Mouse (Mus musculus) neural tube, embryonic 15.5 days (tissue): Measurements from ENCODE around the gene Zfp36l1. TPM values are rescaled to one million over a fixed set of nuclear protein-coding genes. Genes with fewer than 3 reads are reported as not detected.

Experiments
- ATAC-seq: fragments of 200-750 bp; cut with Nextera tagmentation; 2 replicates; pipeline ENCODE4 v1.8.0; 2017; ENCODE audit warnings: mild to moderate bottlenecking, moderate TSS enrichment, moderate library complexity; ENCODE audit not compliant: low FRiP score
- H3K27ac ChIP-seq: fragments of 300-500 bp; sonication (generic); replicated peaks from 2 replicates; pipeline ENCODE4 v1.5.1; 2015; ENCODE audit warnings: mild to moderate bottlenecking, inconsistent platforms
- H3K27me3 ChIP-seq: fragments of 300-500 bp; sonication (generic); replicated peaks from 2 replicates; pipeline ENCODE4 v1.6.1; 2015; ENCODE audit warnings: inconsistent platforms
- H3K36me3 ChIP-seq: fragments of 300-500 bp; sonication (generic); 2 replicates; pipeline ENCODE4 v1.6.1; 2015; ENCODE audit warnings: inconsistent platforms
- H3K4me1 ChIP-seq: fragments of 300-500 bp; sonication (generic); 2 replicates; pipeline ENCODE4 v1.6.1; 2015; ENCODE audit warnings: inconsistent platforms
- H3K4me2 ChIP-seq: fragments of 300-500 bp; sonication (generic); 2 replicates; pipeline ENCODE4 v1.6.1; 2015; ENCODE audit warnings: inconsistent platforms, mild to moderate bottlenecking, moderate library complexity
- H3K4me3 ChIP-seq: fragments of 300-500 bp; sonication (generic); replicated peaks from 2 replicates; pipeline ENCODE4 v1.5.1; 2015; ENCODE audit warnings: mild to moderate bottlenecking, inconsistent platforms
- H3K9ac ChIP-seq: fragments of 300-500 bp; sonication (generic); replicated peaks from 2 replicates; pipeline ENCODE4 v1.6.1; 2015; ENCODE audit warnings: mild to moderate bottlenecking, inconsistent platforms
- H3K9me3 ChIP-seq: fragments of 300-500 bp; sonication (generic); replicated peaks from 2 replicates; pipeline ENCODE4 v1.6.1; 2016; ENCODE audit warnings: inconsistent platforms
- WGBS: fragments of 180-500 bp; shearing (Covaris S2); methylation state at CpG from one replicate; pipeline ENCODE4 v1.1.7; 2015; ENCODE audit warnings: mixed read lengths; 5-methylcytosine and 5-hydroxymethylcytosine counted together
- polyA plus RNA-seq: library from polyadenylated mRNA; unstranded; fragments of >200 nt; fragmentation: Nextera tagmentation; extraction: Ambion mirVana; gene quantifications from 2 replicates; pipeline ENCODE4 v1.2.1, GENCODE M21; 2015

The Zfp36l1 gene
- polyA plus RNA-seq, 1 experiment from 2014 or later: 33.6 TPM

DNA sequence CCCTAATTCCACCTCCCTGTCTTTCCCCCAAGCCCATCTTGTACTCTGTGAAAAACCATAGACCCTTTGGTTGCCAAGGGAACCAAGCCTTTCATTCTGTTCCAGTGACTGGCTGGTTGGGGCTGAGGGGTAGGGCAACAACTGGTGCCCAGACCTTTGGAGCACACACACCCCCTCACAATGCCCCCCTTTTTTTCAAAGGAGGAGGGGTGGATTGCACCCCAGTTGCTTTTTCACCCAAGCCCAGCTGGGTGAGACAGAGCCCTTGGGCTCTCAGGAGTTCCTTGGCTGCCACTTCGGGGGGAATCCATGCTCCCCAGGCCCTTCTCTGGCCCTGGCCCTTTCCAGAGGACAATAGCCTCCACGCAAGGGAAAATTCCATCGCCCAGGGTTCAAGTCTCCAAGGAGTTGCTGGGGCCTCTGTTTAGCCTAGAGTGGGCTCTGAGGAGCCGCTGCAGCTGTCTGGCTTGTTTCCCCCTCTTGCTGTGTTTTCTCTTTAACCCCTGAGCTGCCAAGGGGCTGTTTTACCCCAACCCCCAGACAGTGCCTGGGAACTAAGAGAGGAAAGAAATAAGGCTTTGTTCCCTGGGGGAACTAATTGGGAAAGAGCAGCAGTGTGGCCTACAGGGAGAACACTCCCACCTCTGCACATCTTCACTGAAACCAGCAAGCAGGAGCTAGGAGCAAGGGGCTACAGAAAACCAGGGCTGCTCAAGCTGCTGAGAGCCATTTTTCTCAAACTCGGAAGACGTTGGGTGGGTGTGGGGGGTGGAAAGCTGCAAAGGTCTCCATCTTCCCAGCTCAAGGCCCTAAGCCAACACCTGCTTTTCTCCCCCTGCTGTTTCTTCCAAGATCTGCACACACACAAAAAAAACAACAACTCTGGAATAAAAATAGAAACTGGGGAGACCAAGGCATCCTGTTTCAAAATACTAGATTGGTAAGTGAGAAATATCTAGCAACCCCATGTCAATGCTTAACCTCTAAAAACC, 50.1 kb downstream of the Zfp36l1 start:
- Histone ChIP-seq H3K9ac (no peak overlapping the region), H3K27ac (peak overlapping the region; percentile 80), H3K36me3 (no peaks in the 10 kb centered on the region), H3K27me3 (no peaks in the 10 kb centered on the region), H3K4me2 (peak overlapping the region; percentile 17; the same call in 1 of the 2 replicates), H3K4me1 (peaks cover 55% of the 10 kb centered on the region), H3K9me3 (no peaks in the 10 kb centered on the region), H3K4me3 (no peak overlapping the region)
- peak; percentile 91 for ATAC-seq
- 3% methylated on average over 6 of the region's 6 CpGs for WGBS

DNA sequence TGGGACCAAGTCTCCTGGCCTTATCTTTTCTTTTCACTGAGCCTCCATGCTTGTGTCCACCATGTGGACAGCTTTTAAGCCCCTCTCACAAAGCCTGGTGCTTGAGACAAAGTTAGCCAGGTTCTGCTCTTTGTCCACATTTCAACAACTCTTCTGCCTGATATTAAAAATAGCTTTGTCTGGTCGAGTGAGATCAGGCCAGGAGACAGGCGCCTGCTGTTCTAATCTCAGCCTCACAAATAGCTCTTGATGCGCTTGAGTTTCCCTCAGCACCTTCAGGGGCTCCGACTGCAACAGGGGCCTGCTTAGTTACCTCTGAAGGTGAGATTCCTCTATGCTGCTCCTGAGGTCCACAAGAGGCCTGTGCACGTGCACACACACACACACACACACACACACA, 51.0 kb downstream of the Zfp36l1 start:
- H3K9ac ChIP-seq: no peak overlapping the region
- H3K36me3 ChIP-seq: no peaks in the 10 kb centered on the region
- ATAC-seq: no peak
- WGBS: 10% methylated on average over 5 of the region's 5 CpGs
- H3K4me1 ChIP-seq: peaks cover 55% of the 10 kb centered on the region
- no peaks in the 10 kb centered on the region for H3K9me3 ChIP-seq
- H3K27ac ChIP-seq: peak overlapping the region; percentile 80
- no peaks in the 10 kb centered on the region for H3K27me3 ChIP-seq
- H3K4me3 ChIP-seq: no peak overlapping the region
- H3K4me2 ChIP-seq: peak overlapping the region; percentile 17; the same call in 1 of the 2 replicates

DNA sequence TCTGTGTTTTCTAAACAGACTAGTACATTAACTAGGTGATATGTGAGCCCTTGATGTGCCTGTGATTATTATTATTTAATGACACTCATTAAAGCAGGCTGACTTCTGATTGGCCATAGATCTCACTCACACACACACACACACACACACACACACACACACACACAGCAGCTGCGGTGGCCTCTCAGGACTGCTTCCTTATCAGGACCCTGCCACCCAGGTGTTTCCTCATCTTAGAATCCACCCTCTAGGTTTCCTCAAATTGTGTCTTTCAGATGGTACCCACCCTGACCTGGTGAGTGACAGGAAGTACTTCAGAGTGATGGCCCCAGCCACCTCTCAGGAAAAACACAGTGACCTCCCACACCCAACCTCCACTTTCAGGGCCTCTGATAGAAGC, 52.0 kb downstream of the Zfp36l1 start:
- 32% methylated on average over 1 of the region's 1 CpGs for WGBS
- H3K4me3 ChIP-seq: no peak overlapping the region

DNA sequence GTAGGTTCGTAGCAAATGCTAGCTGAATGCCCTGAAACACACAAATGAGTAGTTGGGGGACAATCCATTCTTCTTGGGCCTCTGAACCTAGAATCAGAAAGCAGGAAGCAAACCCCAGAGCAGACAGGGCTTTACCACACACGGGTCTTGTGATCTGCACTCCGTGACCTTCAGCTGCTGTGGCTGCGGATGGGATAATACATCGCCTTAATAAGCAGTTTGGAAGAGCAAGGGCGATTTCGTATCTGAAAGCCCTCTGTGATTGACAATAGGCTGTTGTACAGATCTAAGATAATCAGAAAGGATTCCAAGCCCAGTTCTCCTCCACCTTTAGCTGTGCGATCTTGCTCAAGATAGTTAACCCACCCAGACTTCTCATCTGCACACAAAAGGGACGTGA, 52.5 kb downstream of the Zfp36l1 start:
- Histone ChIP-seq H3K9ac (no peak overlapping the region), H3K4me1 (peaks cover 52% of the 10 kb centered on the region), H3K9me3 (no peaks in the 10 kb centered on the region), H3K4me2 (no peak overlapping the region), H3K36me3 (no peaks in the 10 kb centered on the region), H3K4me3 (no peak overlapping the region), H3K27ac (peak overlapping the region; percentile 43; the same call in 1 of the 2 replicates), H3K27me3 (no peaks in the 10 kb centered on the region)
- no peak for ATAC-seq
- WGBS: 48% methylated on average over 9 of the region's 9 CpGs

More for the DNA sequence above, 52.0 kb downstream of the Zfp36l1 start:
- H3K9me3 ChIP-seq: no peaks in the 10 kb centered on the region
- peak overlapping the region; percentile 80; the same call in 1 of the 2 replicates for H3K27ac ChIP-seq
- ATAC-seq: no peak
- H3K27me3 ChIP-seq: no peaks in the 10 kb centered on the region
- H3K36me3 ChIP-seq: no peaks in the 10 kb centered on the region
- peaks cover 55% of the 10 kb centered on the region for H3K4me1 ChIP-seq
- H3K9ac ChIP-seq: no peak overlapping the region
- no peak overlapping the region for H3K4me2 ChIP-seq

DNA sequence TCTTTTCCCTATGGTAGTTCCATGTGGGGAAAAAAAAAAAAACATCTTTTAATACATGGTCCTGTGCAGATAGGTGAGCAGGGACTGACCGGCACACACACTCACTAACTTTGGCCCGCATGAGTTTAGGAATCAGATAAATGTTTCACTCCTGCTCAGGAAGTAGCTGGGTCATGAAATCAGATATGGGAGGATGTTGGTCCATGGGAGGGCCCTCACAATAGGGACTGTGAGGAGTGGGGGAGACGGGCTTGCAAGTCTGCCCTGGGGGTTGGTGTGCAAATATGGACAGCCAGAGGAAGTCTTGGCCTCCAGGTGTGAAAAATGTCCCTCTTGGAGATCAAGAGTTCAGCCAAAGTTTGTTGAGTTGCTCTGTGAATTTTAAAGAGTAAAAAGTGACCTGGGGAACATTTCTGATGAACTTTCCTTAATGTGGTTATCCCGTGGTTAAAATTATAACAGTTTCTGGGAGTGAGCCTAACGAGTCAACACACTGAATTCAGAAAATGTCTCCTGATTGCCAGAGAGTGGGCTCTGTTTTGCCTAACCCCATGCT, 53.0 kb downstream of the Zfp36l1 start:
- H3K9me3 ChIP-seq: no peaks in the 10 kb centered on the region
- WGBS: 81% methylated on average over 5 of the region's 5 CpGs
- no peak for ATAC-seq
- H3K9ac ChIP-seq: no peak overlapping the region
- no peaks in the 10 kb centered on the region for H3K27me3 ChIP-seq
- peaks cover 47% of the 10 kb centered on the region for H3K4me1 ChIP-seq
- H3K4me2 ChIP-seq: no peak overlapping the region
- no peaks in the 10 kb centered on the region for H3K36me3 ChIP-seq
- peak overlapping the region; percentile 43; the same call in 1 of the 2 replicates for H3K27ac ChIP-seq
- H3K4me3 ChIP-seq: no peak overlapping the region

Other genes with a start within 250 kb of the Zfp36l1 start
- gene Actn1, start 147.4 kb upstream of the Zfp36l1 start, polyA plus RNA-seq: 8.0 and 19.7 TPM in 2 replicates